Mouse (Mus musculus): ENCODE data around the gene Zfp759.
"Not testable (repeated sequence)": the region's sequence is repeated elsewhere in the genome, so short reads cannot be mapped to it uniquely, and the experiment has no call there.

The Zfp759 gene

DNA sequence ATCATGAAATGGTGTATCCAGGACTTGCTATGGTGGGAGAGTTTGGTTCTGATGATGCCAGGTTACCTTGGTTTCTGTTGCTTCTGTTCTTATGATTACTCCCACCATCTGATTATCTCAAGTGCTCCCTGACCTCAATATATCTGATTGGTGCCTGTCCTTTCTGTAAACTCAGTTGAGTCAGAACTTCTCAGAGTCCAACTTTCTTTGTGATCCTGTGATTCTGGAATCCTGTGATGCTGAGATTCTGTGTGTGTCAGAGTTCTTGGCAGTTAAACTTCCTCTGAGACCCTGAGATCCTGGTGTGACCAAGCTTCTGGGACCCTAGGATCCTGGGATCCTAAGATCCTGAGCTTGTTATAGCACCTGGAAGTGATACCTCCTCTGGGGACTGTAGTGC, at the start of gene Zfp759:
Gene Zfp759 (plus strand): TSS at position 301 of the 400 bp plus-strand sequence.
- not testable (repeated sequence) for DNase-seq

DNA sequence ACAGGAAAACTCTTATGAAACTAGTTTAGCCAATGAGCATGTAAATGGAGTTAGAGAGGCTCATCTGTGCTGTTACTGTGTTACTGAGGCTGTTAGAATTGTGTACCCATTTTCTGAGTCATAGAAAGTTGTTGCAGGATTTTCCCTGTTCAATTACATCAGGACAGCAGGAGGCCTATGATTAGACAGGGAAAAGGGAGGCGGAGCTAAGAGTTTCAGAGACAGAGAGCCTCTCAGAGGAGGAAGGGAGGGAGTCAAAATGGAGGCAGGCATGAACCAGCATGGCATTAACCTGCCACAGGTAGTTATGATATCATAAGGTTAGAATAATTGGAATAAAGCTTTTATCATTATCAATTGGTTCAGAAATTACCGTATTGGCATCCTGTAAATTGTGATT, 48.7 kb upstream of the Zfp759 start:
- DNase-seq = no peak

DNA sequence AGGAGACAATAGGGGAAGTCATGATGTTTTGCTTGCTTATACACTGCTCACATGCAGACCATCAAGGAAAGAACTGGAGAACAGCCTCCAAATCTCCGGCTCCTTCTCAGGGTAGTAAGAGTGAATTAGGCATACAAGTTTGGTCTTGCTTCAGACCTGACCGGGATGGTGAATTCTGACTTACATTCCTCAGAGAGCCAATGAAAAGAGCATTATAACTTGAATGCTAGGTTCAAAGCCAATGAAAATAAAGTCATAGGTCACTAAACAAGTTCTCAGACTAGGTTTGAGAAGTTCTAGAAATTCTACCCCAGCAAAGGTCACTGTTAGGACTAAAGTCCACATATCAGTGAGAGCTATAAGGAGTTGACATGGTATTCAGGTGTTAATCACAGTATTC, 44.2 kb upstream of the Zfp759 start:
- no peak for DNase-seq

DNA sequence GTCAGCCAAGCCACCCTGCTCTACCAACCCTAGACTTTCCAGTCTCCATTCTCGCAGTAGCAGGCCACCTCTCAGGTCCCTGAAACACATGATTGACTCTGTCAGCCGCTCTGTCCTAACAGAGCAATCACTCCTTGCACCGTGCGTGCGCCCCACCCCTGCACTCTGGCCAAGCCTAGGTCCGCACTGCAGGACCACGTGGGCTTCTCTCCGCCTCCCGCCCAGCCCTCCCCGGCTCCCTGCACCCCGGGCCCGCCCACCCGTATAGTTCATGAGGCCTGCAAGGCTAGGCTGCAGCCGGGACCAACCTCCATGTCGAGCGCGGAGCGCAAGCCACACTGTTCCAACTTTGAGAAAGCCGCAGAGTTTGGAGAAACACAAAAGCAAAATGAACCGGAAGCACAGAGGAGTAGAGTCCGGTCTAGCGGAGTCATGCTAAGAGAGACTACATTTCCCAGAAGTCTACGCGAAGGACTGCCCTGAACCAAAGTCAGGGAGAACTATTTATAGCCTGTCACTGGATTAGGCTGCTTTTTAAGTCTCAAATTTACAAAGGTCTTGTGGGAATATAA, 40.2 kb upstream of the Zfp759 start:
- DNase-seq = peak; percentile 83 to 95

DNA sequence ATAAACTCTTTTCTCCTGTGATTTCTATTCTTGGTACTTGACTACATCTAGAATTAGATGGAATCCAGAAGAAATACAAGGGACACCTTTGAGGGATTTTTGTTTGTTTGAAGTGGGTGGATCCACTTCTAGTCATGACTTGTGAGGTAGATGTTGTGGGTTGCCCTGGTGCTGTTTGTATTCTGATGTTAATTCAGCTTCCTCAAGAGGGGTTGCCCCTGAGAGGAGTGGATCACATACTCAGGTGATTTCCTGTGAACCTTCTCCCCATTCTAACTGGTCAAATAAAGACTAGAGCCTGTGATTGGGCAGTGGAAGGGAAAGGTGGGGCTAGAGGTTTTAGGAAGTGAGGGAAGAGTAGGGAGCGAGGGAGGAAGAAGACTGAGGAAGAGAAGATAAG, 39.5 kb upstream of the Zfp759 start:
- no peak for DNase-seq

DNA sequence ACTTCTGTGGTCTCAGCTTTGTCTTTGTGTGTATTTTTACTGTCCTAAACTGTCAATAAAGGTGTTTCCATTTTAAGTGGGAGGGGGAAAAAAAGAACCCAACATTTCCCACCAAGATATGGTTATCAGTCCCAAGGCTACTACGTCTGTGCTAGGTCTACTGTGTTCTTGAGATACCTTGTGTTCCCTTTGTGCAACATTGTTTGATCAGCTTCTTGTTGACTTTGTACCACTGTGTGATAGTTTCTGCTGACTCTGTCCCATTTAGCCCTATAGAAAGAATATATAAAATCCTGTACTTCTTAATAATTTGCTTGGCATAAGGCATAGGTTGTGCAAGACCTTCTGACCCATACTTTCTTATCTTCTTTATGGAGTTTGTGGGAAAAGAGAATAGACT, 31.3 kb upstream of the Zfp759 start:
- DNase-seq = no peak

DNA sequence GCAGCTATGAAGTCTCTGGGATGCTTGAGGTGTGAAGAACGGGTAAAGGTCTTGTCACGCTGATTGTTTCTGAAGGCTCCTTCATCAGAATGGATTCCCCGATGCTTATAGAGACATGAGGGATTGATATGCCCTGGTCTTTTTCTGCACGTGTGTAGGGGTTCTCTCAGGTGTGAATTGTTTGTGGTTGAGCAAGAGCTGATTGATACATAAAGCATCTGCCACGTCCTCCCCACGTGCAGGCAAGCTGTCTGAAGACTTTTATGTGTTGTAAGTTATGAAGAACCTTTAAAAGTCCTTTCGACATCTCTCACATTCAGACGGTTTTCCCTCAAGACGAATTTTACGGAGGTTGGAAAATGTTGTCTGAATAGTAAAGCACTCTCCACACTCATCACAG, 23.6 kb upstream of the Zfp759 start, which contains the start of gene Zfp708:
Gene Zfp708 (minus strand): TSS at position 101 of the 400 bp plus-strand sequence.
- DNase-seq = no peak

DNA sequence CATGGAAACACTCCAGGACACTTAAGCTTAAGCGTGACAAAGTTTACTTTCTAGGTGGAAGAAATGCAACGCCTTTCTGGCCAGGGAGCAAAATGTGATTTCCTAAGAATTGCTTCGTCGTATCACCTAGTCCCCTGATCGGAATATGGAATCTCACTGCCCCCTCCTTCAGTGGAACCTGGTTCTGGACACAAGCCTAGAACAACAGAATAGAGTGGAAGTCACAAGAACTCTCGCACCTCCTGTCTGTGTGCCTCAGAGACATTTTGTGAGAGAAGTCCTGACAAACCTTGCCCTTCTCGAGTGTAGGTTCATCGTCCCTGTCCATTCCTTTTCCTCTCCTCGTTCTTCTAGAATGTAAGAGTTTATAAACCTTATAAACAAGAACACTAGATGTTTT, 13.8 kb upstream of the Zfp759 start:
- DNase-seq = no peak

DNA sequence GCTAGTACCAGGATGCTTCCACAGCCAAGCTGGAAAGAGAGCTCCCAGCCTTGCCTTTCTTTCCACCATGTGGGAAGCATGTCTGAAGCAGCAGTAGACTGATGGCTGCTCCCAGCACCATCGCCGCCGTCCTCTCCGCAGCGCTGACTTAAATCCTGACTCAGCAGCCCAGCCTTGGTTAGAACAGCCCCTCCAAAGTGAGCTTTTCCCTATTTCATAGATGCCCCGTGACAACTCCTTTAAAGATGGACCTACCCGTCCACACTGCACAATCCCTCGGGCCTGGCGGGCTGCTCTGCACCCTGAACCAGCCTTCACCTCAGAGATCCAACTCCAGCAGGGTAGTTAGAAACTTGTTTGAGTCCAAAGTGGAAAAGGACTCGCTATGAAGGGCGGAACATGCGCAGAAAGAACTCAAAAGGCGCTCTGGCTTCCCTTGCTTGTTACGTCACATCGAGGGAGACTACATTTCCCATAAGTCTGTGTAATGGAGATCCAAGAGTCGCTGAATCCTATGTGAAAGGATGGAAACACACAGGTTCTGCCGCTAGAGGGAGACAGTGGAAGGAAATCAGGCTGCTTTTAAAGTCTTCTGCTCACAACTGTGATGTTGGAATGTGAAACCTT, 13.2 kb upstream of the Zfp759 start, which contains the start of gene Gm28557:
Gene Gm28557 (minus strand): TSS at position 411 of the 627 bp plus-strand sequence.
- peak; percentile 94 to 97 for DNase-seq

DNA sequence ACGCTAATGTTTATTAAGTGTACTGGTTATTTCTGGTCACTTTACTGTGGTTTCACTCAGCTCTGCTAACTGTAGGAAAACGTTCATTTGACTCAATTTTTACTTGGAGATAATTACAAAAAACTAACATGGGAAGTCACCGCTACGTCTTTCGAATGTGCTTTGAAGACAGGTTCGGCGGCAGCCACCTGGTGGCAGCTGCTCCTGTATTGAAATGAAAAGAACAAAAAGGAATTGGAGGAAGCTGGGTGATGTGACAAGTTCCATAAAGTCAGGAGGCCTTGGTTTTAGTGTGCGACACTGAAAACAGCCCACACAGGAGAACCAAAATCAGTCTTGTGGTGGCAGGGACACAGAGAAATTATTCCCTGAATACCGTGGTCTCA, 12.6 kb upstream of the Zfp759 start:
- DNase-seq = peak in 1 of 2 experiments; percentile 73

DNA sequence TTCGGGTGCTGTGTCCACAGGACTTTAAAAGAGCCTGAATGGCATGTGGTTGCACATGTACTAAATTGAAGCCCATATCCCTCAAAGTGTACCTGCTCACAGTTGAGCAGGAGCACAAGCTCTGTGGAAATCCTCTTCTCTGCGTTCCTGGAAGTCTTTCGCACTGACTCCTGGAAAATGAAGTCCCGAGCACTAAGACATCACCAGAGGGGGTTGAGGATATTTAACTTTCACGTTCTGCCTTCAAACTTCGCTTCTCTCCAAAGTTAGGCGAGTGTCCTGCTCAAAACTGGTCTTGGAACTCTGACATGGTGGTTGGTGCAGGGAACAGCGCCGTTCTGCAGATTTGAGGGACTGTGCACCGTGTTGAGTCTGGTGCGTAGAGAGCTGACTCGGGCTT, 9.4 kb upstream of the Zfp759 start:
- DNase-seq = peak in 1 of 2 experiments; percentile 24

DNA sequence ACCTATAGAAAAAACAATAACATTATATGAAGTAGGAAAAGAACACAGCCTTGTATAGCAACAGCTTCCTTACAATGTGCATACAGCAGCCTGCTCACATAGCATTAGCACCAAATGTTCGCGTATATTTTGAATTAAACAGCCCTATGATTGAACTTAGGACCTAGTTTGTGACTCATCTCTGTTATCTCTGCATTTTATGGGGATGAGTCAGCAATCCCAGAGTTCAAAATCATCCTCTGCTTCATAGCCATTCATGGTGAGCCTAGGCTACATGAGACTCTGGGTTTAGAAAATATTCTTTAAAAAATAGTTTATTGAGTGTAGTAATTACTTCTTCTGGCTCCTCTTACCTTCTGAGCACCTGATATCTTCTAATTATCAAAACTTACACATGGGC, 8.2 kb upstream of the Zfp759 start:
- DNase-seq = no peak

DNA sequence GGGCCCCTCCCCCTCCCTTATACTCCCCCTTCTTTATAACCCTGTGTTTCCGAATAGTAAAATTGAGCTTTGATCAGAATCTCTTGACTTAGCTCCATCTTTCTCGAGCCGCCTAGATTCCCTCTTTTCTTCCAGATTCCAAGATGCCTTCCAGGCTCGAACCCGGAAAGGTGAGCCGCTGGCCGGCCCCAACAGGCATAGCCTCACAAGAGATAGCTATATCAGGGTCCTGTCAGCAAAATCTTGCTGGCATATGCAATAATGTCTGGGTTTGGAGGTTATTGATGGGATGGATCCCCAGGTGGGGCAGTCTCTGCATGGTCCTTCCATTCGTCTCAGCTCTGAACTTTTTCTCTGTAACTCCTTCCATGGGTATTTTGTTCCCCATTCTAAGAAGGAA, 5.3 kb upstream of the Zfp759 start, which contains the start of gene Rslcan18:
Gene Rslcan18 (minus strand): TSS at position 101 of the 400 bp plus-strand sequence.
- not testable (repeated sequence) for DNase-seq

DNA sequence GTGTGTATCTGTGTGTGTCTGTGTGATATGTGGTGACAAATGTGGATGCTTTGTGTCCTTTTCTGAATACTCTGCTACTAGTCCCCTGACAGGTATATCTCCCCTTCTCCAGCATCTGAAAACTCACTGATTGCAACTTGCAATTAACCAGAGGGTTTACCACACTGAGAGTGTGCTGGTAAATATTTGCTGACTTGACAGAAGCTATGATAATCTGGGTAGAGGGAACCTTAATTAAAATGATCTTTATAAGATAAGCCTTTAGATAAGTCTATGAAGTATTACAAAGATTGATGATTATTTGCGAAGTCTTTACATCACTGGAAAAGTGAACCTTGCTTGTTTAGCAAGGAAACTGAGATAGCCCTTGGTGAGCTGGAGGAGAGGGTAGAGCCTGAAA, 3.0 kb downstream of the Zfp759 start:
- DNase-seq = no peak

DNA sequence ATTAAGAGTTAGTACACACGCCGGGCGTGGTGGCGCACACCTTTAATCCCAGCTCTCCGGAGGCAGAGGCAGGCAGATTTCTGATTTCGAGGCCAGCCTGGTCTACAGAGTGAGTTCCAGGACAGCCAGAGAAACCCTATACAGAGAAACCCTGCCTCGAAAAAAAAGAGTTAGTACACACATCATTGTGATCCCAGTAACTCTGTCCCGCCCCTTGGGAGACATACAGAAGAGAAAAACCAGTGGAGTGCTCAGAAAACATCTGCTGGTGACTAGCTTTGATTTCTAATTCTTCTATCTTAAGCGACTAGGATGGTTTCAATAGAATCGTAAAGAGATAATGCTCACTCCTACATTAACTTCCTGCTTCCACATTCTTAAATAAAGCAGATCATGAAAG, 6.0 kb downstream of the Zfp759 start:
- not testable (repeated sequence) for DNase-seq

DNA sequence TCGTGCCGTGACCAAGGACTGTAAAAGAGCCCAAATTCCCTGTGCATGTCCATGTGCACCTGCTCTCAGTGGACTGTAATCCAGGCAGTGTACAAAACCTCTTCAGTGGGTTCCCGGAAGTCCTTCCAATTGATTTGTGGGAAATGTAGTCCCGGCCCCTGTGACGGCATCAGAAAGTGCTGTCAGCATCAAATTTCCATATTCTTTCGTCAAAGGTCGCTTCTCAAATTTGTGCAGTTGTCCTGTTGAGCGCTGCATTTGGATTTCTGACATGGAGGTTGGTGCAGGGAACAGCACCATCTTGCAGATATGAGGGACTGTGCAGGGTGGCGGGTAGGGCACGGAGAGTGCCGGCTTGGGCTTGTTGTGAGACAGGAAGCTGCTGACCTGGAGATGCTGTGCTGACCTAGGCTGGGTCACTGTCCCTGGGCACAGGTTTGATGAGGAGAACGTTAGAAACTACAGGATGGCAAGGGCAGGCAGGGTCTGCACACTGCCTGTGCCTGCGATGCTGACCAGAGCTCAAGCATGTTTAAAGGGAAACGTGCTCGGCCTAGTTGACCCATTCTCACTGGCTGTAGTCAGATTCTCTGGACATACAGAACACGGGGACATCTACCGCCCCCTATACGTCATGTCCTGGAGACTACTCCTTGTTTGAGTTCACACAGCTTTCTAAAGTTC, 6.7 kb downstream of the Zfp759 start:
- DNase-seq = peak; percentile 83 to 86

DNA sequence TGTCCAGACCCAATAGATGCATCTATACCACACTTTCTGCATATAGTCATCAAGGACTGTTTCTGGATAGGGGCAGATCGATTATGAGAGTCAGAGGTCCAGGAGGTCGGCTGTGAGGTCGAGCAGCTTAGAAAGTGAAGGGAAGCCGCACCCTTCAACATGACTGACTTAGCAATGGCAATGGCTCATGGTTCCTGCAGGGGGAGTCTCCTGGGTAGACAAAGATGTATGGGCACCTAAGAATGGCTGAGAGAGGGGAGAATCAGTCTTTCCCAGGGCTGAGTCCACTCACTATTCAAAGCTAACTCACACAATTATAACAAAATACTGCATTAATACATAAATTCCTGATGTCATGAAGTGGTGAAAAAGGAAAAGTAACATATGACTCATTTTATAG, 44.7 kb downstream of the Zfp759 start:
- DNase-seq = not testable (repeated sequence)

DNA sequence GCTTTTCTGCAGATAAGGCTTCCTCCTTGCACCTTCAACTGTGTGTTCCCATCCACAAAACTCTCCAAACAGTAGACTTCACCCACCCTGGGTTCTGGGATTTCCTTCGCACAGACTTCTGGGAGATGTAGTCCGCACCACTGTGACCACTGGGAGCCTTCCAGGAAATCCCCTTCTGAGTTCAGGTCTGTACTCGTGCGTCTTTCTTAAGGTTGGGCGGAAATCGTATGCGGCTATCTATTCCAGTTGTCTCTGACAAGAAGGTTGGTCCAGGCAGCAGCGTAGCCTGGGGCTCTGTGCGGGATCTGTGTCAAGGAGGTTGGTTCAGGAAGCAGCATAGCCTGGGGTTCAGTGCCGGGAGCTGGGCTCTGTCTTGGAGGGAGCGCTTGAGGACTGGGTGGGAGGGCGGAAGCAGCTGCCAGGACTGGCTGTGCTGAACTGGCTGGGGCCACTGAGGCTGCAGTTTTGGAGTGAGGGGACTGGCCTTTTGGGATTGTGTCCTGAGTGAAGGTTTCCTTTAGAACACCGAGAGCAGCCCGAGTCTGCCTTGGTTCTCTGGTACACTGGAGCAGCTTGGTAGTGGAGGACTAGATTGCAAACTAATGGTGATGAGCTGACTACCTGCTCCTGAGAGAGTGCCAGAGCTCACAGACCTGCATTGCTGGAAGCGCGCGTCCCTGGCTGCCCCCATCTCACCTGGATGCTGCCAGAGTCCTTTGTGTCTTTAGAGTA, 51.7 kb downstream of the Zfp759 start, which contains the start of gene Rsl1:
Gene Rsl1 (plus strand): TSS at position 192 of the 732 bp plus-strand sequence.
- DNase-seq = peak; percentile 85 to 87

DNA sequence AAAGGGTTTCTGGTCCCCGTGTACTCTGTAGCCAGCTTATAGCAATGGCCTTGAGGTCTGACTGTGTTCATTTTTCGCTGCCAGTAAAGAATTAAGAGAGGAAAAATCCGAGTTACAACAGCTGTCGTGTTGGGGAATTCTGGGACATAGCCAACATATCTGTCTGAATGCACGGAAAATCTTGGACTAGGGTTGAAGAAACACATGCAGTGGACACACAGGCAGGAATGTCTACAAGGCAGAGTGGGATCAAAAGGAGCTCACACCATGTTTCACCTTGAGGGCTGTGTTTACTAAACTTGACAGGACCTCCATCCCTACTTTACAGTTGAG, 52.2 kb downstream of the Zfp759 start:
- no peak for DNase-seq
